Mouse (Mus musculus): ENCODE measurements around the gene Serp1.

Gene Serp1

GRCm38 (mm10) chr3:58525652-58526407, at the start of gene Serp1, which contains the start of gene Eif2a:
Serp1 (minus strand) TSS chr3:58525892.
Eif2a (plus strand) TSS chr3:58525821.
- peak; percentile 94 to 99 for DNase-seq (ENCODE audit: low spot score in 2 of 2)

- no peak for DNase-seq (ENCODE audit: low spot score in 2 of 2)
These were observed 45.1 kb upstream of the Serp1 start for GRCm38 (mm10) chr3:58570821-58571220.

- no peak for DNase-seq (ENCODE audit: low spot score in 2 of 2)
These were observed 35.7 kb upstream of the Serp1 start for GRCm38 (mm10) chr3:58561437-58561836.

DNA sequence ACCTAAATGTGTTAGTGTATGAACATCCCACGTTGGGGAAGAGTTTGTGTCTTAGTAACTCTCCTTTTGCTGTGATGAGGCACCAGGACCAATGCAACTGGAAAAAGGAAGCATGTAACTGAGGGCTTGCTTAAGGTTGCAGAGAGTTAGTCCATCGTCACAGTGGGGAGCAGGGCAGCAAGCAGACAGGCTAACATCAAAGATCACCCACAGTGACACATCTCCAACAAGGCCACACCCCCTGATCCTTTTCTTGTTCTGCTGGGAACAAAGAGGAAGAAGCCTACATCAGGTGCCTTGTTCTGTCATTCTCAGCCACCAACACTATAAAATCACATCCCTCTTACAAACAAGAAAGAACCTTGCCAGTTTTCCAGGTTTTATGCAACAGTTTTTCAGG, 34.2 kb upstream of the Serp1 start:
- DNase-seq (ENCODE audit: low spot score in 2 of 2): no peak

GRCm38 (mm10) chr3:58556649-58557048, 31.0 kb upstream of the Serp1 start:
- no peak for DNase-seq (ENCODE audit: low spot score in 2 of 2)

DNA sequence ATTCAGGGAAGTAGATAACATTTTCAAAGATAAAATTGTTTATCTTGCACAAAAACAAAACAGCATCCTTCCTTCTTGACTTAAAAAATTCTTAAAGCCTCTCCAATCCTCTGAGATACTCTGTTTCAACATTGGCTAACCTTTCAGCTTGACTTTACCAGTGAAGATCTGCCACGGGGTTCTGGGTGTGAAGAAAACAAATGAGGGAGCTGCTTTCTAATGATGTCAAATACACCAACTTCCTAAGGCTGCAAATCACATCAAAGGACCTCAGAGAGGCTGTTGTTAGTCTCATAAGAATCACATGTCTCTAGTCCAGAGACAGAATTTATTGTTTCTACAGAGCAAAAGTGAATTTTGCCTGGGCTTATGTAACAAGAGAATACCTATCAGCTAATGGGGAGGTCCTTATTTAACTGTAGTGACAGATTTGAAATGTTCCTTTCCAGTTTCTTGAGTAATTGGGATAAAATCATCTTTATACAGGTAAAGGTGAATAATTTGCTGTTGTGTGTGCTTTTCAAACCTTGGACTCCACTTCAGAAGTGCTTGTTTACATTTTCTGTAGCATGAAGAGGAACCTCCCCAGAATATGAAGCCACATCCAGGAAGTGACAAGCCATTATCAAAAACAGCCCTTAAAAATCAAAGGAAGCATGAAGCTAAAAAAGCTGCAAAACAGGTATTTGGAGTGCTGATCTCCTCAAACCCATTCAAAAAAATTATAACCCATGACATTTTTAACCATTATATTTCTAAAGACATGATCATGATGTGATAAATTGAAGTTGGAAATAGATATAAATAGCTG, 26.5 kb upstream of the Serp1 start:
- DNase-seq (ENCODE audit: low spot score in 2 of 2): no peak

DNA sequence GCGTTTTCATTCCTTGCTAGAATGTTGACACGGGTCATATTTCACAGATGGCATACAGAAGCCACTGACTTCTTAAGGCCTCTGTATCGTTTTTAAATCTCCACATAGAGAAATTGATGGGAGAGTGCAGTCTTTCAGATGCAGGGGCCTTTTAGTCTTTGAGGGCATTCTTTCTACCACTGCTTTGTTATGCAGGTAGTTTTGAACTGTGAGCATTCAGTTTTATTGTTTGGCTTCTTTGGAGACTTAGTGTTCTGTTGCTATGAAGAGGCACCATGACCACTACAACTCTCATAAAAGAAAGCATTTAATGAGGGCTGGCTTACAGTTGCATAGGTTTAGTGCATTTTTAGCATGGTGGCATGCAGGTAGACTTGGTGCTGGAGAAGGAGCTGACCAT, 10.9 kb upstream of the Serp1 start:
- DNase-seq (ENCODE audit: low spot score in 2 of 2): no peak

DNA sequence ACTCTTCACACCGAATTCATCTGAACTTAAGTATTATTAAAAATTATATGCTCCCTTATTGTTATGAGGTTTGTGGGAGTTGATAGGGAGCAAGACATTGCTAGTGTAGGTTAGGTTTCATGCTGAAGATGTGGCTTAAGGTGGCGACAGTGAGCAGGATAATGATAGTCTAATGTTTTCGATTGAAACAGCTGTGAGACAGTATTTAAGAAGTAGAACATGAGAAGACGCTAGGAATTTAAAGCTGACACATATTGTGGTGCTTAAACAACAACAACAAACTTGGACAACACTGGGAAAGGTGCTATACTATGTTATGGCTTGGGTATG, 681 bp upstream of the Serp1 start:
- DNase-seq (ENCODE audit: low spot score in 2 of 2): no peak

DNA sequence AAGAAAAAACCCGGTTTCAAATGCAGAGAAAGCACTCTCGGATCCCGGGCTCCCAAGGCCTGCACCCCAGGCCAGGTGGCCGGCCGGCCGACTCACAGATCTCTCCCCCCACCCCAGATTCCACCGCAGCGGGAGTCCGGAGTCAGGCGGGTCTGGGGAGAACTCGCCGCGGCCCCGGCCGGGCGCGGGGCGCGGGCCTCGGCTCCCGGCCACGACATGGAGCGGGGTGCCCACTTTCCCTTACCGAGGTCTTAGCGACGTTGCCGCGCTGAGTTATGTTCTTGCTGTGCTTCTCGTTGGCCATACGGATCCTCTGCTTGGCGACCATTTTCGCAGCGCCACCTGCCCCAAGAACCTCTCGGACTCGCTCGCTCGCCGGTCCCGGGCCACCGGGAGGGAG, 526 bp downstream of the Serp1 start:
- no peak for DNase-seq (ENCODE audit: low spot score in 2 of 2)

DNA sequence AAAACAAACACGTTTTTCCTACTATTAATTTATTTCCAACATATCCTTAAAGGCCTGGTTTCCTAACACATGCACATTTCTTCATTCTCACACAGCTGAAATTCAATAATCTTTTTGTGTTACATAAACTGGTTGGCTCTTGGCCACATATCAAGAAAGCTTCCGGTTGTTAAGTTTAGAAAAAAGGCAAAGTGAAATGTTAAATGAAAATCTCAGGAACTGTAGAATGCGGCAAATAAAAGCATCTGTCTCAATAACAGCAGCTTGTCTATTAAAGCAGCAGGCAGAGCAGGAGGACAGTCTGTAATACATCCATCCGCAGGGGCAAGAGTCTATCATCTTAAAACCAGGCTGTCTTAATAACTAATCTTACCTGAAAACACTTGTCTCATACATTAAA, 1.4 kb downstream of the Serp1 start:
- no peak for DNase-seq (ENCODE audit: low spot score in 2 of 2)

GRCm38 (mm10) chr3:58523386-58523785, 2.3 kb downstream of the Serp1 start:
- no peak for DNase-seq (ENCODE audit: low spot score in 2 of 2)

DNA sequence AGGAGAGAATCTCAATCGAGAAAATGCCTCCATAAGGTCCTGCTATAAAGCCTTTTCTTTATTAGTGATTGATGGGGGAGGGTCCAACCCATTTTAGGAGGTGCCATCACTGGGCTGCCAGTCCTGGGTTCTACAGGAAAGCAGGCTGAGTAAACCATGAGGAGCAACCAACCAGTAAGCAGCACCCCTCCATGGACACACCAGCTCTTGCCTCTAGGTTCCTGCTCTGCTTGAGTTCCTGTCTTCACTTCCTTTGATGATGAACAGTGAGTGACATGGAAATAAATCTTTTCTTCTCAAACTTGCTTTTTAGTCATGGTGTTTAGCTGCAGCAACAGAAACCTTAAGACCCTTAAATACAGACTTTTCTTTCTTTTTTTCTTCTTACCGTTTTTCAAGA, 4.3 kb downstream of the Serp1 start:
- DNase-seq (ENCODE audit: low spot score in 2 of 2): no peak

- DNase-seq (ENCODE audit: low spot score in 2 of 2): no peak
These were observed 5.4 kb downstream of the Serp1 start for GRCm38 (mm10) chr3:58520286-58520685.

DNA sequence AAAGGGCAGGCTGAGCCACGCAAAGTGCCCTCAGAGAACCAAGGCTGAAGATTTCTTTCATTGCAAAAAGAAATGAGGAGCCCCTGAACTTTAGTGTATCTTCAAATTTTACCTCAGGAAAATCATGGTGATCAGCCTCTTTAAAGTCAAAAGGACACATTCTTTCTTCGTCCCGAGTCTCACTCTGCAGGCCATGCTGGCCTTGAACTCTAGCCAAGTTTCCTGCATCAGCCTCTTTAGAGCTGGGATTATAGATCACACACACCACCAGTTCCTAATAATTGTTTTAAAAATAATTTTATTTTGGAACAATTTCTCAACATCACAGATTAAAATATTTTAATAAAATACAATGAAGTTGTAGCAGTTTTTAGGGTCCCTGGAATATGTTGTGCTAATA, 6.2 kb downstream of the Serp1 start:
- DNase-seq (ENCODE audit: low spot score in 2 of 2): no peak

- DNase-seq (ENCODE audit: low spot score in 2 of 2): no peak
These were observed 6.7 kb downstream of the Serp1 start for GRCm38 (mm10) chr3:58518962-58519361.

GRCm38 (mm10) chr3:58517800-58518199, 7.9 kb downstream of the Serp1 start:
- DNase-seq (ENCODE audit: low spot score in 2 of 2): no peak

DNA sequence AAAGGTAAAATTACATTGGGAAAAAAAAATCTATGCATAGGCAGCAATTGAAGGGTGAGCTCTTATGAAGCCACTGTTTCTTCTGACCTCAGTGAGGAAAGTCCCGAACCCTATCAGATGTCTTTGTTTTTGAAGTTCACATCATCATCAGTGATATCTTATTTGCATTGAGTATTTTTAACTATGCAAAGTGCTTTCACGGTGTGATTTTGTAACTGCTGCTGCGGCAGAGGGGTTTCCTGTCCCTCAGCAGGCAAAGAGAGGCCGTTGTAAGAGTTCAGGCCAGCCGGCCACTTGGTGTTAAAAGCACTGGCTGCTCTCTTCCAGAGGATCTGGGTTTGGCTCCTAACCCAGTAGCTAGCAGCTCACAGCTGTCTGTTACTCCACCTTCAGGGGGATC, 8.4 kb downstream of the Serp1 start:
- no peak for DNase-seq (ENCODE audit: low spot score in 2 of 2)

- no peak for DNase-seq (ENCODE audit: low spot score in 2 of 2)
These were observed 9.1 kb downstream of the Serp1 start for GRCm38 (mm10) chr3:58516602-58516976.

DNA sequence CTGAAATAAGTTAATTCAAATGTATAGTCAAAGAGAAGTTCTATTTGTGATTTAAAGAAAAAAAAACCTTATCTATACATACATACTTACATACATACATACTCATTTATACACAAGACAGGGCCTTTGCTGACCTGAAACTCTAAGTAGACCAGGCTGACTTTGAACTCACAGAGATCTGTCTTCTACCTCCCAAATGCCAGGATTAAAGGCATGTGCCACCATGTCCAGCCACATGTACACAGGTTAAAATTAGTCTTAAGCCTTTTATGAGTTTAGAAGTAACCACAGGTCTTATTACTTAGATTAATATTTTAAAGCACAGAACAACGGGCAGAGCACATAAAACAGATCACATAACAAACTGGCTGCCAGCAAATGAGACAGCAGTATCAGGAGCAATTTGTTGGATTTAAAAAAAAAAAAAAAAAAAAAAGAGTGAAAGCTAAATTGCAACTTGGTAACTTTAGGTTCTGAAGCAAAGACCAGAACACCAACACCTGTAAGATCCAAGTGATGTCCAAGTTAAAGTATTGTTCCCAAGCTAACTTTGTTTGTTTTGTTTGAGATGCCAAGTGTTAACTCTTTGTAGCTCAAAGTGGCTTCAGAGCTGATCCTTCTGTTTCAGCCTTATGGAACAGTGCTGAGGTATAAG, 9.6 kb downstream of the Serp1 start:
- DNase-seq (ENCODE audit: low spot score in 2 of 2): no peak

- DNase-seq (ENCODE audit: low spot score in 2 of 2): no peak
These were observed 12.2 kb downstream of the Serp1 start for GRCm38 (mm10) chr3:58513483-58513882.

DNA sequence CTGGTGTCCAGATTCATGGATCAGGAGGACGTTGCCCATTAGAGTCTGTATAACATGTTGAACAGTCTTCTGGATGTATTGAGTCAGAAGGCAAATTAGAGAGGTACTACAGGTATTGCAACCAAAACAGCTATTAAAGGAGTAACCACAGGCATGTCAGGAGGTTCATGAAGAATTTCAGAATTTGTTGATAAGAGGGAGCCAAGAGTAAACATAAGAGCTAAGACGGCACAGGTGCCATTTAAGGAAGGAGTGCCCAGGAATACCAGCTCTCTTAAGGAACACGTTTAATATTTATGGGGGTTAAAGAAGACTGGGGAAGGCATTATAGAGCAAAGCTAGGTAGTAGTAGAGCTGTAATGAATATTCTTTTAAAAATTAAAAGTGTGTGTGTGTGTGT, 13.0 kb downstream of the Serp1 start:
- DNase-seq (ENCODE audit: low spot score in 2 of 2): no peak

DNA sequence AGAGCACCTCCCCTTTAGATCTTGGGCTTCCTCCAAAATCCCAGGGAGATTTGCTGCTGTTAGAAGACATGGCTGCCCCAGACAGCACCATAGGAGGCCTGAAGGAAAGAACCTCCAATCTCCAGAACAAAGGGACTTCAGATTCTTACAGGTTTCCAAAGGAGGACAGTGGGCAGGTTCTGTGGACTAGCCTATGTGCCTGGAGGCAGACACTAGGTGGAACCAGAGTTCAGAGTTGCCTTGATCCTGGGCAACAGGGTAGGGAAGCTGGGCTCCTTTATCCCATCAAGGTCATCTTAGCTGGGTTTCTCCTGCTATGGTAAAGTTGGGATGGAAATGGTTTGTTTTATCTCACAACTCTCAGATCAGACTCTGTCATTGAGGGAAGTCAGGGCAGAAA, 14.1 kb downstream of the Serp1 start:
- no peak for DNase-seq (ENCODE audit: low spot score in 2 of 2)
